Mouse (Mus musculus): Measurements from ENCODE around the gene Arhgap19. TPM values are rescaled to one million over a fixed set of nuclear protein-coding genes. Genes with fewer than 3 reads are reported as not detected.
"Not testable (repeated sequence)": the region's sequence is repeated elsewhere in the genome, so short reads cannot be mapped to it uniquely, and the experiment has no call there.

Arhgap19 gene
- polyA plus RNA-seq (2015; fragmentation: Nextera tagmentation; extraction: Ambion mirVana), result 2.7 and 3.5 TPM in 2 replicates

DNA sequence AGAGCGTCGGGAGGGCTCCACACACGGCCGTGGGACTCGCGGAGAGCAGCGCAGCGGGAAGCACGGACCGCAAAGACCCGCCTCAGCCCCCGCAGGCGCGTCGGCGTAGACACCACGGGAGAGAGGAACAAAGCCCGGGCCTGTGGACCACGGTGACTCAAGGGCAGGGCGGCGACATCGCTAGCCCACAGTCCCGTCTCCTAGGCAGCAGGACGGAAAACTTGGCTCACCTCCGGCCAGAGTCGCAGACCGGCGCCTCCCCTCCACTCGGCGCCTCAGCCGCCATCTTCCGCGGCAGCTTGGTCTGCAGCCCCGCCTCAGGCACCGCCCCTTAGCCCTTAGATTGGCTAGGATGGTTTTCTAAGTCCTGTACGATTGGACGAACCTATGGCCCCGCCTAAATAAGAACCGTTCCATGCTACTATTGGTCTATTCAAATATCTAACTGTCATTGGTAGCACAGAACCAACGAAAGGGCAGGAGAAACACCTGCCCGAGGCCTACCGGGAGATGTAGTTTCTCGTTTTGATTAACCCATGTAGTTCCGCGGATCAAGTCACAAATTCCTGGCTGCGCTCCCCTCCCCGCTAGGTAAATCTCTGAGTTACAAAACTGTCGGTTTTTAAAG is at the start of gene Arhgap19:
Gene Arhgap19 (minus strand): TSS at position 306 of the 628 bp plus-strand sequence.
- Histone ChIP-seq H3K27me3 (ENCODE audit: control insufficient read depth, insufficient read depth, low read length) (no peaks in the 10 kb centered on the region), H3K27ac (replicated peaks) (peak within 1 kb of the TSS; percentile 45; the same call in 1 of the 2 replicates), H3K4me2 (replicated peaks; ENCODE audit: low read depth) (peak within 1 kb of the TSS; percentile 88), H3K4me3 (ENCODE audit: low read depth, low read length) (peak within 1 kb of the TSS; percentile 99), H3K36me3 (ENCODE audit: control insufficient read depth, insufficient read depth, low read length) (no peaks in the 10 kb centered on the region), H3K9ac (ENCODE audit: low read length) (peak within 1 kb of the TSS; percentile 74), H3K4me1 (replicated peaks; ENCODE audit: control insufficient read depth, insufficient read depth) (no peaks in the 10 kb centered on the region), H3K9me3 (ENCODE audit: control insufficient read depth, low read length) (no peaks in the 10 kb centered on the region)
- peak; percentile 92 for DNase-seq (ENCODE audit: low spot score)
- TF ChIP-seq EP300 (optimal IDR thresholded peaks at IDR 0.05), result no peak
- TF ChIP-seq CTCF (IDR thresholded peaks at IDR 0.05; ENCODE audit: low read depth), result peak; percentile 2; the same call in 1 of the 2 replicates
- ATAC-seq (ENCODE audit: low FRiP score, low TSS enrichment), result peak; percentile 99
- under 1% methylated on average over 48 of the region's 48 CpGs for WGBS

DNA sequence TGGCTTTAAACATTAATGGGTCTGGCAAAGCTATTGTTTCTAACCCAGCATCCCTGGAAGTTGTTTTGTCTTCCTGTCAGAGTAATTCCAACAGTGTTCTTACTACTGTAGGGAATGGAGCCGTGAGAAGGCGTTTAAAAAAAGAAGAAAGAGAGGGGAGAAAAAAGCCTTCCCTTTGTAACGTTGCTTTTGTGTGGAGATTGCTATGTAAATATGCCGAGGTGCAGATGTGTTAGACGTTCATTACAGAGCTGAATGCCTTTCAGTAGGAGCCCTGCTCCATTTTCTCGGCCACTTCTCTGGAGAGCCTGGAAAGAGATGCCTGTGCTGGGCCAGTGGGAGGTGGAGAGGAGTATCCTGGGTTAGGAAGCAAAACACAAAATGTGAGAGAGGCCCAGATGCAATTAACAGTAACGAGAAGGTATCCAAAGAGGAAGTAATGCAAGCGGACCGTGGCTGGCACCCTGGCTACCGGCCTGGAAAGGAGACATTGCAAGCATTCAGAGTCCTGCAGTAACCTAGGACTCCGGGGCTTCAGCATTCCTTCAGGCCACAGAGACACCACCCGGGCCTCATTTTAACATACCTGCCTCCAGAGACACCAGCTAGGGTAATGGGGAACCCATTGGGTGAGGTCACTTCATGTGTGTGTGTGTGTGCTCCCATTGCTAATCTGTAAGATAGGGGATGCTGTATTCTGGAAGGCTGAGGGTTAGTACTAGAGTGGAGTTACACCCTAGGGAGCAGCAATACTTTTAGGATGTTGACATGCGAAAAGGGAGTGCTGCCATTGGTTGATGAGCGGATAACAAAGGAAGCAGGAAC is 49.1 kb upstream of the Arhgap19 start:
- no peak overlapping the region for H3K4me2 ChIP-seq (replicated peaks; ENCODE audit: low read depth)
- 40% methylated on average over 14 of the region's 14 CpGs for WGBS
- TF ChIP-seq CTCF (IDR thresholded peaks at IDR 0.05; ENCODE audit: low read depth), result no peak
- TF ChIP-seq EP300 (optimal IDR thresholded peaks at IDR 0.05), result no peak
- no peak overlapping the region; the same call in 1 of the 2 replicates for H3K27ac ChIP-seq (replicated peaks)
- H3K4me3 ChIP-seq (ENCODE audit: low read depth, low read length), result no peak overlapping the region
- no peaks in the 10 kb centered on the region for H3K4me1 ChIP-seq (replicated peaks; ENCODE audit: control insufficient read depth, insufficient read depth)
- no peaks in the 10 kb centered on the region for H3K9me3 ChIP-seq (ENCODE audit: control insufficient read depth, low read length)
- ATAC-seq (ENCODE audit: low FRiP score, low TSS enrichment) (no peak), DNase-seq (ENCODE audit: low spot score) (peak; percentile 28)
- no peaks in the 10 kb centered on the region for H3K27me3 ChIP-seq (ENCODE audit: control insufficient read depth, insufficient read depth, low read length)
- no peak overlapping the region for H3K9ac ChIP-seq (ENCODE audit: low read length)
- H3K36me3 ChIP-seq (ENCODE audit: control insufficient read depth, insufficient read depth, low read length), result no peaks in the 10 kb centered on the region

DNA sequence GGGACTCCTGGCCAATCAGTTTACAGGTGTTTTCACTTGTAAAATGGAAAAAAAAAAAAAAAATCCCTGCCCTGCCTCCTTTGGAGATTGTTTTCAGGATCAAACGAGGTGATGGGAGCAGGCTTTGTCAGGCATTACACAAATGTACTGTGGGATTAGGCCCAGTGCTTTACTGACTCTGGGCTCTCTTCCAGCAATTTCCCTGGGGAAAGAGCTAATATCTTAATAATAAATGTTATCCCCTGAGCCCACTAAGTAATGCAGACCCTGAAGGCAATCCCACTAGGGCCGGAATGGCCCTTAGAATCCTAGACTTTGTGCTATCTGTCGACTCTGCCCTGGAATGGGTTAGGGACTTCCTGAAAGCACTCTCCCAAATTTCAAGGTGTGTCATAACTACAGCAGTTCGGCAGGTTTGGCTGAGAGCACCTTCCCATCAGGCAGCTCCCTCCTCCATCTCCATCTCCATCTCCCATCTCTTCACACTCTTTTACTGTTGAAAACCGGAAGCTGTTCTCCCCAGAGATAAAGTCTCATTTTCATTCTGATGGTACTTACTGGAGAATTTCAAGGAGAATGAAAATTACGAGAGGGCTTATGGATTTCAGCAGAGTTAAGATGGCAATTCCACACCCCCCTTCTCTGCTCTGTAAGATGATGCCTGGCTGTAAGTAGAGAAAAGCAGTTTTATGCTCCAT is 48.3 kb upstream of the Arhgap19 start:
- Histone ChIP-seq H3K9ac (ENCODE audit: low read length) (no peak overlapping the region), H3K27me3 (ENCODE audit: control insufficient read depth, insufficient read depth, low read length) (no peaks in the 10 kb centered on the region), H3K27ac (replicated peaks) (no peak overlapping the region; the same call in 1 of the 2 replicates), H3K36me3 (ENCODE audit: control insufficient read depth, insufficient read depth, low read length) (no peaks in the 10 kb centered on the region), H3K4me2 (replicated peaks; ENCODE audit: low read depth) (no peak overlapping the region), H3K9me3 (ENCODE audit: control insufficient read depth, low read length) (no peaks in the 10 kb centered on the region), H3K4me1 (replicated peaks; ENCODE audit: control insufficient read depth, insufficient read depth) (no peaks in the 10 kb centered on the region), H3K4me3 (ENCODE audit: low read depth, low read length) (no peak overlapping the region)
- no peak for DNase-seq (ENCODE audit: low spot score)
- no peak for ATAC-seq (ENCODE audit: low FRiP score, low TSS enrichment)
- 41% methylated on average over 6 of the region's 6 CpGs for WGBS
- TF ChIP-seq EP300 (optimal IDR thresholded peaks at IDR 0.05), result no peak
- TF ChIP-seq CTCF (IDR thresholded peaks at IDR 0.05; ENCODE audit: low read depth), result no peak

DNA sequence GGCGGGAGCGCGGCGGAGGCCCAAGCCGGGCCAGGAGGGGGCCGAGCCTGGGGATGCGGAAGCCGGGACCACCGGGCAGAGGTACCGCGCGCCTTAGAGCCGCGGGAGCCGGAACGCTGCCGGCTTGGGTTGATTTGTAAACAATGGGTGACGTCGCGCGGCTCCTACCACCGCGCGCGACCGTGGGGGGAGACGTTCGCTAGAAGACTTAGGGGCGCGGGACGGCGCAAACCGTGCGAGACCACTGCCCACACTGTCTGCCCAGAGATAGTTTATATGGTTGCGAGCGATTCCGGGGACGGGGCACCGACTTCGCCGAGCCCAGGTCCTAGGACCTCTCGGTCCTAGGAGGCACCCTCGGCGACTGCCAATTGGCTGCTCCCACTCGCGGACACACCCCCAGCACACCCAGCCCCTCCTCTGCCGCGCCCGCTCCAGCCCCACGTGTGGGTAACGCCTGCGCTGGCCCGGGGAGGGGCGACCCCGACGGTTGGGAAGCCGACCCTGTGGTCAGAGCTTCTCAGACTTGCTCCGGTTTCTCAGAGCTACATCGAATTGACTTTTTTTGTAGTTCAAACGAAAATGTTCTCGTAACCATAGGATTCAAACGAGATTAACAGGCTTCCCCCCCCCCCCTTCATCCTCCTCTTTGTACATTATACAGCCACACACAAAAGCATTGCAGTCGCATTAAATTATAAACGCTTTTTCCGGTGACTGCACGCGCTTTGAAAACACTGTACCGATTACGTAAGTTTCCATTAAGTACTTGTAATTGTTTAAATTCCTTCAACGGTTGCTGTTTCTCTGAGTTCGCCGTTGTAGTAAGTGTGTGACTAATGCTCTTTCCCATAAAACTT is 46.4 kb upstream of the Arhgap19 start, which contains the start of gene Frat2:
Gene Frat2 (minus strand): TSS at position 141 of the 860 bp plus-strand sequence.
- H3K4me1 ChIP-seq (replicated peaks; ENCODE audit: control insufficient read depth, insufficient read depth), result no peaks in the 10 kb centered on the region
- TF ChIP-seq CTCF (IDR thresholded peaks at IDR 0.05; ENCODE audit: low read depth) (no peak), EP300 (optimal IDR thresholded peaks at IDR 0.05) (no peak)
- peak within 1 kb of the TSS; percentile 96 for H3K4me2 ChIP-seq (replicated peaks; ENCODE audit: low read depth)
- peak within 1 kb of the TSS; percentile 77 for H3K9ac ChIP-seq (ENCODE audit: low read length)
- H3K27ac ChIP-seq (replicated peaks), result peak within 1 kb of the TSS; percentile 94
- ATAC-seq (ENCODE audit: low FRiP score, low TSS enrichment) (peak; percentile 95), DNase-seq (ENCODE audit: low spot score) (peak; percentile 93)
- peak within 1 kb of the TSS; percentile 72 for H3K4me3 ChIP-seq (ENCODE audit: low read depth, low read length)
- WGBS, result under 1% methylated on average over 70 of the region's 72 CpGs
- H3K27me3 ChIP-seq (ENCODE audit: control insufficient read depth, insufficient read depth, low read length), result no peaks in the 10 kb centered on the region
- H3K36me3 ChIP-seq (ENCODE audit: control insufficient read depth, insufficient read depth, low read length), result no peaks in the 10 kb centered on the region
- no peaks in the 10 kb centered on the region for H3K9me3 ChIP-seq (ENCODE audit: control insufficient read depth, low read length)

DNA sequence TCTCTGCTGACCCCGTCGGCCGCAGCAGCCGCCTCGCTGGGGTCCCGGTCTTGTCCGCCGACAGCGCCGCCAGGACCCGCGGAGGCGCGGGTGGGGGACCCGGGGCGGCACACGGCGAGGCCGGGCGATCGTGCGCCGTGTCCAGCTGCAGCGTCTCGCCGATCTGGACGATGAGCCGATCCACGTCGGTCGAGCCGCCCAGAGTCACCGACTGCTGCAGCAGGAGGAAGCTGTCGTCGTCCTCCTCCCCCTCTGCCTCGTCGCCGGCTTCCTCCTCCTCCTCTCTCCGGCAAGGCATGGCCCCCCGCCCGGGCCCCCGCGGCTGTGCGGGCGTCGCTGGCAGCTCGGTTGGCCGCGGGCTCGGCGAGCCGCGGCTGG is 45.8 kb upstream of the Arhgap19 start:
- WGBS, result 0% methylated on average over 16 of the region's 53 CpGs
- H3K4me1 ChIP-seq (replicated peaks; ENCODE audit: control insufficient read depth, insufficient read depth); H3K36me3 ChIP-seq (ENCODE audit: control insufficient read depth, insufficient read depth, low read length); H3K9me3 ChIP-seq (ENCODE audit: control insufficient read depth, low read length); DNase-seq (ENCODE audit: low spot score); H3K27me3 ChIP-seq (ENCODE audit: control insufficient read depth, insufficient read depth, low read length): not testable (repeated sequence)
- Histone ChIP-seq H3K27ac (replicated peaks) (peak overlapping the region; percentile 94), H3K4me2 (replicated peaks; ENCODE audit: low read depth) (peak overlapping the region; percentile 96), H3K4me3 (ENCODE audit: low read depth, low read length) (peak overlapping the region; percentile 72), H3K9ac (ENCODE audit: low read length) (peak overlapping the region; percentile 77)
- peak; percentile 44 for ATAC-seq (ENCODE audit: low FRiP score, low TSS enrichment)

All from stomach, postnatal 0 days (tissue).